Mouse (Mus musculus): Measurements from ENCODE around the gene Fgfr1op. TPM values are rescaled to one million over a fixed set of nuclear protein-coding genes. Genes with fewer than 3 reads are reported as not detected.
"Not testable (repeated sequence)": the region's sequence is repeated elsewhere in the genome, so short reads cannot be mapped to it uniquely, and the experiment has no call there.

Fgfr1op gene
- total RNA-seq (2021): 10 to 100 TPM; 13.1 to 18.3 TPM
- long read RNA-seq, experiment 1, transcript Fgfr1op-201 (12 exons, 3,077 nt): minor isoform, 5 of 23 reads
- long read RNA-seq, experiment 1, transcript Fgfr1op-202 (13 exons, 3,505 nt): major isoform, 12 of 23 reads
- long read RNA-seq, experiment 1, partial matches to known transcripts: 0 of 23 reads
- long read RNA-seq, experiment 1, other reads (novel, unspliced or antisense): 6 of 23 reads
- long read RNA-seq, experiment 2, transcript Fgfr1op-202 (13 exons, 3,505 nt): major isoform, 21 of 30 reads
- long read RNA-seq, experiment 2, partial matches to known transcripts: 2 of 30 reads
- long read RNA-seq, experiment 2, other reads (novel, unspliced or antisense): 4 of 30 reads

GRCm38 (mm10) chr17:8164701-8165607, at the start of gene Fgfr1op:
TSS of gene Fgfr1op (plus strand) at chr17:8165501.
- DNase-seq: peak; percentile 63

GRCm38 (mm10) chr17:8116378-8116777, 48.9 kb upstream of the Fgfr1op start:
- DNase-seq: peak; percentile 11

GRCm38 (mm10) chr17:8116928-8117327, 48.4 kb upstream of the Fgfr1op start:
- DNase-seq: not testable (repeated sequence)

GRCm38 (mm10) chr17:8122974-8123373, 42.3 kb upstream of the Fgfr1op start:
- DNase-seq: not testable (repeated sequence)

- DNase-seq: not testable (repeated sequence)
Measured at GRCm38 (mm10) chr17:8124586-8124985, 40.7 kb upstream of the Fgfr1op start.

GRCm38 (mm10) chr17:8128326-8128993, 36.8 kb upstream of the Fgfr1op start:
- DNase-seq: not testable (repeated sequence)

GRCm38 (mm10) chr17:8129578-8129977, 35.7 kb upstream of the Fgfr1op start:
- DNase-seq: not testable (repeated sequence)

- not testable (repeated sequence) for DNase-seq
Measured at GRCm38 (mm10) chr17:8130849-8131248, 34.5 kb upstream of the Fgfr1op start.

- not testable (repeated sequence) for DNase-seq
Measured at GRCm38 (mm10) chr17:8138116-8138515, 27.2 kb upstream of the Fgfr1op start.

GRCm38 (mm10) chr17:8140210-8140609, 25.1 kb upstream of the Fgfr1op start:
- DNase-seq: not testable (repeated sequence)

- not testable (repeated sequence) for DNase-seq
Measured at GRCm38 (mm10) chr17:8143802-8144673, 21.3 kb upstream of the Fgfr1op start.

- DNase-seq: not testable (repeated sequence)
Measured at GRCm38 (mm10) chr17:8146931-8147330, 18.4 kb upstream of the Fgfr1op start.

- DNase-seq: peak; percentile 32
Measured at GRCm38 (mm10) chr17:8147439-8148316, 17.6 kb upstream of the Fgfr1op start, which contains the start of the genes Gm49673 and Rnaset2a. TSS of gene Gm49673 (minus strand) at chr17:8147788. TSS of gene Rnaset2a (minus strand) at chr17:8148097.

- not testable (repeated sequence) for DNase-seq
Measured at GRCm38 (mm10) chr17:8155010-8155409, 10.3 kb upstream of the Fgfr1op start.

- not testable (repeated sequence) for DNase-seq
Measured at GRCm38 (mm10) chr17:8155982-8156381, 9.3 kb upstream of the Fgfr1op start.

- not testable (repeated sequence) for DNase-seq
Measured at GRCm38 (mm10) chr17:8158627-8159026, 6.7 kb upstream of the Fgfr1op start.

- DNase-seq: not testable (repeated sequence)
Measured at GRCm38 (mm10) chr17:8160969-8161368, 4.3 kb upstream of the Fgfr1op start.

- DNase-seq: peak; percentile 29
Measured at GRCm38 (mm10) chr17:8165608-8165945, 276 bp downstream of the Fgfr1op start.

- DNase-seq: not testable (repeated sequence)
Measured at GRCm38 (mm10) chr17:8165977-8166376, 676 bp downstream of the Fgfr1op start.

- not testable (repeated sequence) for DNase-seq
Measured at GRCm38 (mm10) chr17:8166454-8166853, 1.2 kb downstream of the Fgfr1op start.
